Mouse (Mus musculus): ENCODE measurements at regions not wholly inside any gene's neighbourhood (a gene's known extent, or its start where the extent isn't known, plus 50 kb on each side); places are given as distances from the start of the nearest gene placed in this dataset.
"Not testable (repeated sequence)": the region's sequence is repeated elsewhere in the genome, so short reads cannot be mapped to it uniquely, and the experiment has no call there.

- not testable (repeated sequence) for H3K9me3 ChIP-seq (ENCODE audit: low read length); H3K36me3 ChIP-seq (ENCODE audit: insufficient read depth, low read length); H3K4me1 ChIP-seq (ENCODE audit: insufficient read depth, low read length); H3K27me3 ChIP-seq (ENCODE audit: insufficient read depth, low read length)
- peak; percentile 84 for ATAC-seq
- Histone ChIP-seq H3K4me2 (ENCODE audit: low read depth, low read length) (peak overlapping the region; percentile 47), H3K9ac (replicated peaks; ENCODE audit: low read length) (peak overlapping the region; percentile 51; the same call in 1 of the 2 replicates), H3K4me3 (ENCODE audit: low read length) (peak overlapping the region; percentile 43), H3K27ac (peak overlapping the region; percentile 82)
- peak; percentile 84 for DNase-seq (ENCODE audit: low spot score)
- WGBS: under 1% methylated on average over 22 of the region's 52 CpGs
Measured at GRCm38 (mm10) chr17:6489926-6490564, 60.1 kb downstream of the Dynlt1b start.

- H3K4me1 ChIP-seq (ENCODE audit: insufficient read depth, low read length); H3K4me3 ChIP-seq (ENCODE audit: low read length); DNase-seq (ENCODE audit: low spot score); H3K9me3 ChIP-seq (ENCODE audit: low read length); ATAC-seq; H3K9ac ChIP-seq (replicated peaks; ENCODE audit: low read length); H3K27ac ChIP-seq; H3K27me3 ChIP-seq (ENCODE audit: insufficient read depth, low read length); H3K4me2 ChIP-seq (ENCODE audit: low read depth, low read length); H3K36me3 ChIP-seq (ENCODE audit: insufficient read depth, low read length): not testable (repeated sequence)
- no CpG with 5 or more reads among the region's 15 CpGs for WGBS
Measured at GRCm38 (mm10) chr17:6490565-6490935, 60.6 kb downstream of the Dynlt1b start.

- not testable (repeated sequence) for H3K9ac ChIP-seq (replicated peaks; ENCODE audit: low read length)
Measured at GRCm38 (mm10) chr17:6492501-6492900, 62.6 kb downstream of the Dynlt1b start.

GRCm38 (mm10) chr17:6492950-6493349 lies 63.0 kb downstream of the Dynlt1b start:
- H3K27ac ChIP-seq; H3K4me1 ChIP-seq (ENCODE audit: insufficient read depth, low read length); H3K9ac ChIP-seq (replicated peaks; ENCODE audit: low read length); H3K36me3 ChIP-seq (ENCODE audit: insufficient read depth, low read length); H3K27me3 ChIP-seq (ENCODE audit: insufficient read depth, low read length); H3K9me3 ChIP-seq (ENCODE audit: low read length): not testable (repeated sequence)
- ATAC-seq: peak; percentile 38; the same call in 1 of the 2 replicates
- 45% methylated on average over 21 of the region's 23 CpGs for WGBS
- peak; percentile 83 for DNase-seq (ENCODE audit: low spot score)
- peak overlapping the region; percentile 30 for H3K4me3 ChIP-seq (ENCODE audit: low read length)
- peak overlapping the region; percentile 37; the same call in 1 of the 2 replicates for H3K4me2 ChIP-seq (ENCODE audit: low read depth, low read length)

More at GRCm38 (mm10) chr17:6492501-6492900, 62.6 kb downstream of the Dynlt1b start:
- DNase-seq (ENCODE audit: low spot score) (peak; percentile 59), ATAC-seq (0 out of 2 replicates have a peak, but pooled peaks have one; percentile 30)
- not testable (repeated sequence) for H3K27me3 ChIP-seq (ENCODE audit: insufficient read depth, low read length); H3K36me3 ChIP-seq (ENCODE audit: insufficient read depth, low read length); H3K9me3 ChIP-seq (ENCODE audit: low read length); H3K4me1 ChIP-seq (ENCODE audit: insufficient read depth, low read length); H3K27ac ChIP-seq
- Histone ChIP-seq H3K4me2 (ENCODE audit: low read depth, low read length) (peak overlapping the region; percentile 37), H3K4me3 (ENCODE audit: low read length) (peak overlapping the region; percentile 30)
- WGBS: 42% methylated on average over 19 of the region's 19 CpGs

- H3K4me1 ChIP-seq (ENCODE audit: insufficient read depth, low read length); H3K9ac ChIP-seq (replicated peaks; ENCODE audit: low read length); H3K36me3 ChIP-seq (ENCODE audit: insufficient read depth, low read length); H3K27ac ChIP-seq; ATAC-seq; DNase-seq (ENCODE audit: low spot score); H3K4me2 ChIP-seq (ENCODE audit: low read depth, low read length); H3K27me3 ChIP-seq (ENCODE audit: insufficient read depth, low read length); H3K9me3 ChIP-seq (ENCODE audit: low read length); H3K4me3 ChIP-seq (ENCODE audit: low read length): not testable (repeated sequence)
- 89% methylated on average over 9 of the region's 9 CpGs for WGBS
Measured at GRCm38 (mm10) chr17:6496491-6496890, 66.6 kb downstream of the Dynlt1b start.

GRCm38 (mm10) chr17:6502676-6503075 lies 72.8 kb downstream of the Dynlt1b start:
- H3K9ac ChIP-seq (replicated peaks; ENCODE audit: low read length); H3K27me3 ChIP-seq (ENCODE audit: insufficient read depth, low read length); H3K4me3 ChIP-seq (ENCODE audit: low read length); H3K4me1 ChIP-seq (ENCODE audit: insufficient read depth, low read length); H3K9me3 ChIP-seq (ENCODE audit: low read length); H3K36me3 ChIP-seq (ENCODE audit: insufficient read depth, low read length); H3K27ac ChIP-seq; ATAC-seq; H3K4me2 ChIP-seq (ENCODE audit: low read depth, low read length): not testable (repeated sequence)
- peak; percentile 2 for DNase-seq (ENCODE audit: low spot score)
- 83% methylated on average over 4 of the region's 6 CpGs for WGBS

GRCm38 (mm10) chr17:6505896-6506295 lies 76.0 kb downstream of the Dynlt1b start:
- H3K9ac ChIP-seq (replicated peaks; ENCODE audit: low read length); H3K4me1 ChIP-seq (ENCODE audit: insufficient read depth, low read length); ATAC-seq; H3K36me3 ChIP-seq (ENCODE audit: insufficient read depth, low read length); H3K4me3 ChIP-seq (ENCODE audit: low read length); H3K27ac ChIP-seq; H3K9me3 ChIP-seq (ENCODE audit: low read length); H3K27me3 ChIP-seq (ENCODE audit: insufficient read depth, low read length); H3K4me2 ChIP-seq (ENCODE audit: low read depth, low read length): not testable (repeated sequence)
- peak; percentile 1 for DNase-seq (ENCODE audit: low spot score)
- WGBS: 78% methylated on average over 6 of the region's 6 CpGs

- not testable (repeated sequence) for H3K4me1 ChIP-seq (ENCODE audit: insufficient read depth, low read length); H3K27ac ChIP-seq; H3K9ac ChIP-seq (replicated peaks; ENCODE audit: low read length); H3K27me3 ChIP-seq (ENCODE audit: insufficient read depth, low read length); H3K9me3 ChIP-seq (ENCODE audit: low read length); H3K4me2 ChIP-seq (ENCODE audit: low read depth, low read length); H3K4me3 ChIP-seq (ENCODE audit: low read length); H3K36me3 ChIP-seq (ENCODE audit: insufficient read depth, low read length); DNase-seq (ENCODE audit: low spot score)
- WGBS: 80% methylated on average over 5 of the region's 8 CpGs
- ATAC-seq: peak; percentile 21; the same call in 1 of the 2 replicates
Measured at GRCm38 (mm10) chr17:6515128-6515527, 85.2 kb downstream of the Dynlt1b start.

GRCm38 (mm10) chr17:6519107-6519506 lies 82.4 kb upstream of the Dynlt1c start:
- H3K9me3 ChIP-seq (ENCODE audit: low read length); H3K9ac ChIP-seq (replicated peaks; ENCODE audit: low read length); H3K4me1 ChIP-seq (ENCODE audit: insufficient read depth, low read length); ATAC-seq; H3K27ac ChIP-seq; H3K36me3 ChIP-seq (ENCODE audit: insufficient read depth, low read length); H3K4me2 ChIP-seq (ENCODE audit: low read depth, low read length); H3K27me3 ChIP-seq (ENCODE audit: insufficient read depth, low read length); H3K4me3 ChIP-seq (ENCODE audit: low read length); DNase-seq (ENCODE audit: low spot score): not testable (repeated sequence)
- 75% methylated on average over 5 of the region's 6 CpGs for WGBS

- not testable (repeated sequence) for ATAC-seq; H3K9me3 ChIP-seq (ENCODE audit: low read length)
- 87% methylated on average over 2 of the region's 2 CpGs for WGBS
Measured at GRCm38 (mm10) chr17:6520001-6520400, 81.5 kb upstream of the Dynlt1c start.

More at GRCm38 (mm10) chr17:6520001-6520400, 81.5 kb upstream of the Dynlt1c start:
- H3K27me3 ChIP-seq (ENCODE audit: insufficient read depth, low read length); H3K36me3 ChIP-seq (ENCODE audit: insufficient read depth, low read length); H3K4me2 ChIP-seq (ENCODE audit: low read depth, low read length); DNase-seq (ENCODE audit: low spot score); H3K9ac ChIP-seq (replicated peaks; ENCODE audit: low read length); H3K27ac ChIP-seq; H3K4me1 ChIP-seq (ENCODE audit: insufficient read depth, low read length); H3K4me3 ChIP-seq (ENCODE audit: low read length): not testable (repeated sequence)

Data from hindbrain, postnatal 0 days (tissue).